ENCODE assay signal across 8 mouse cellular contexts in the genomic region with DNA sequence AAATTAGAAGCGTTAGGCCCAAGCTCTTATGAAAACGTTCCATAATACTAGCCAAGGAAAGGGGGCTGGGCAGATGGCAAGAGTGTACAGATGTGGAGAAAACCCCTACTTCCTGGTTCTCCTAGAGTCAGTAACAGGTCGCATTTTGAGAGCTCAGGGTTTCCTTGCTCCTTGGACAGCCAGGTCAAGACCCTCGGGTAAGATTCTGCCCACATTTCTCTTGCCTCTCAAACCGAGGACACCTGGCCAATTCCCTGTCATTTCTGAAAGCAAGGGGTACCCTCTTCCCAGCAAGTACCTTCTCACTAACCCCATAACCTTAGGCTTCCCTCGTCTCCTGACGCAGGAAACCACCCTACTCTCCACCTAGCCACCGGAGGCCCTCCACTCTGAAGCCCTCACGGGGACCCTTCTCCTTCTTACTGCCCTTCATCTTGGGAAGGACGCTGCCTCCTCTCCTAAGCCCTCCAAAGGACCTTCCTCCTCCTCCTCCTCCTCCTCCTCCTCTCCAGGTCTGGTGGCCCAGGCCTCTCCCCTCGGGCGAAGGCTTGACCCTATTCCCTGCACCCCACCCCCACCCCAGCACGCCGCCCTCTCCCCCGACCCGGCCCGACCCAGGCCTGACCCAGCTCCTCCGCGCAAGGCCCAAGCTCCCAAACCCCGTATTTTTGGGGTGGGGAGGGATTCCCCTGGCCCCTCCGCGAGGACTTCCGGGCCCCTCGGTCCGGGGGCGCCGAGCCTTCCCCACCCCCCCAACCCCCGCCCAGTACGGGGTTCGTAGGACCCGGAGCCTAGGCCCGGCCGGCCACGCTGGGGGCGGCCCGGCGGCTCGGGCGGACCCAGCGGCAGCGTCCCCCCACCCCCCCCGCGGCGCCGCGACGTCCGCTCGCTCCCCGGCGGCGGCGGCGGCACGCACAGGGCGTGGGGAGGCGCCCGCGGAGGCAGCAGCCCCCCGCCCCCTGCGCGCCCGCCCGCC. TPM values are rescaled to one million over a fixed set of nuclear protein-coding genes. Genes with fewer than 3 reads are reported as not detected.
DNase-seq lines count a peak whose midpoint lies in the region; ATAC-seq and TF ChIP-seq lines count a peak whose summit lies in the region.

No protein-coding gene starts in this region.

- no peaks in the 10 kb centered on the region for H3K27me3 ChIP-seq in heart, postnatal 0 days (ENCODE audit: control insufficient read depth, insufficient read depth, low read length)
- H3K27me3 ChIP-seq in limb, embryonic 10.5 days (ENCODE audit: low read depth, poor library complexity, severe bottlenecking): no peaks in the 10 kb centered on the region
- H3K27me3 ChIP-seq in midbrain, embryonic 11.5 days (ENCODE audit: control insufficient read depth, insufficient read depth, low read length): no peaks in the 10 kb centered on the region
- H3K27me3 ChIP-seq in stomach, embryonic 14.5 days (ENCODE audit: control insufficient read depth, insufficient read depth, low read length): no peaks in the 10 kb centered on the region

- WGBS in heart, postnatal 0 days: 2% methylated on average over 28 of the region's 64 CpGs
- WGBS in limb, embryonic 10.5 days: 5% methylated on average over 53 of the region's 64 CpGs
- 4% methylated on average over 35 of the region's 64 CpGs for WGBS in midbrain, embryonic 11.5 days
- 2% methylated on average over 31 of the region's 64 CpGs for WGBS in stomach, embryonic 14.5 days

- peak overlapping the region; percentile 97 for H3K9ac ChIP-seq in heart, postnatal 0 days (replicated peaks; ENCODE audit: low read depth, low read length)
- H3K9ac ChIP-seq in midbrain, embryonic 11.5 days (ENCODE audit: low read length): peak overlapping the region; percentile 89
- H3K9ac ChIP-seq in stomach, embryonic 14.5 days (replicated peaks; ENCODE audit: low read depth, low read length): peak overlapping the region; percentile 91

- peak overlapping the region; percentile 89 for H3K4me3 ChIP-seq in heart, postnatal 0 days (ENCODE audit: low read depth, low read length)
- H3K4me3 ChIP-seq in limb, embryonic 10.5 days: peak overlapping the region; percentile 91
- peak overlapping the region; percentile 91 for H3K4me3 ChIP-seq in midbrain, embryonic 11.5 days (ENCODE audit: low read depth, low read length)
- H3K4me3 ChIP-seq in stomach, embryonic 14.5 days (ENCODE audit: low read depth, low read length): peak overlapping the region; percentile 60

- peak overlapping the region; percentile 63 for H3K4me2 ChIP-seq in heart, postnatal 0 days (ENCODE audit: low read depth, low read length)
- peak overlapping the region; percentile 83 for H3K4me2 ChIP-seq in midbrain, embryonic 11.5 days
- H3K4me2 ChIP-seq in stomach, embryonic 14.5 days (replicated peaks; ENCODE audit: low read depth, low read length): peak overlapping the region; percentile 90

- H3K27ac ChIP-seq in heart, postnatal 0 days (ENCODE audit: low read depth): peak overlapping the region; percentile 98
- H3K27ac ChIP-seq in limb, embryonic 10.5 days: peak overlapping the region; percentile 99
- H3K27ac ChIP-seq in midbrain, embryonic 11.5 days (ENCODE audit: low read depth, low read length): peak overlapping the region; percentile 90
- H3K27ac ChIP-seq in stomach, embryonic 14.5 days (ENCODE audit: low read length): peak overlapping the region; percentile 94

- ATAC-seq in erythroblast, adult 5-6 weeks (replicated peaks; ENCODE audit: low FRiP score, poor library complexity, severe bottlenecking): peak; percentile 26; the same call in 1 of the 2 replicates
- peak; percentile 91 for ATAC-seq in heart, postnatal 0 days (ENCODE audit: insufficient read depth, low read depth)
- ATAC-seq in midbrain, embryonic 11.5 days (ENCODE audit: low FRiP score): peak; percentile 82
- ATAC-seq in stomach, embryonic 14.5 days (ENCODE audit: insufficient number of reproducible peaks, insufficient read depth, low FRiP score, low read depth): peak; percentile 75; the same call in 1 of the 2 replicates

- peaks cover 10% of the 10 kb centered on the region for H3K4me1 ChIP-seq in heart, postnatal 0 days (ENCODE audit: control insufficient read depth, insufficient read depth)
- peaks cover 25% of the 10 kb centered on the region for H3K4me1 ChIP-seq in limb, embryonic 10.5 days
- peaks cover 19% of the 10 kb centered on the region for H3K4me1 ChIP-seq in midbrain, embryonic 11.5 days (ENCODE audit: control insufficient read depth, insufficient read depth, low read length)
- H3K4me1 ChIP-seq in stomach, embryonic 14.5 days (ENCODE audit: control insufficient read depth, insufficient read depth, low read length): peaks cover 8% of the 10 kb centered on the region; the same call in 1 of the 2 replicates

- TF ChIP-seq CTCF in heart, postnatal 0 days (IDR thresholded peaks at IDR 0.05; ENCODE audit: low read depth): no peak

- no peaks in the 10 kb centered on the region for H3K9me3 ChIP-seq in heart, postnatal 0 days (replicated peaks; ENCODE audit: control insufficient read depth, low read length)
- no peaks in the 10 kb centered on the region for H3K9me3 ChIP-seq in limb, embryonic 10.5 days (replicated peaks)
- H3K9me3 ChIP-seq in midbrain, embryonic 11.5 days (ENCODE audit: control insufficient read depth, low read length): no peaks in the 10 kb centered on the region
- H3K9me3 ChIP-seq in stomach, embryonic 14.5 days (ENCODE audit: control insufficient read depth, low read depth, low read length): no peaks in the 10 kb centered on the region

- H3K36me3 ChIP-seq in heart, postnatal 0 days (replicated peaks; ENCODE audit: control insufficient read depth, insufficient read depth, low read length): no peaks in the 10 kb centered on the region
- H3K36me3 ChIP-seq in limb, embryonic 10.5 days: peaks cover 10% of the 10 kb centered on the region; the same call in 1 of the 2 replicates
- no peaks in the 10 kb centered on the region for H3K36me3 ChIP-seq in midbrain, embryonic 11.5 days (ENCODE audit: control insufficient read depth, insufficient read depth, low read length)
- no peaks in the 10 kb centered on the region for H3K36me3 ChIP-seq in stomach, embryonic 14.5 days (ENCODE audit: control insufficient read depth, insufficient read depth, low read length)

- TF ChIP-seq EP300 in heart, postnatal 0 days (IDR thresholded peaks at IDR 0.05; ENCODE audit: low read depth): no peak

- DNase-seq in adrenal gland, adult (ENCODE audit: inconsistent age in 2 of 2, low spot score in 1 of 2): peak; percentile 68 to 85
- DNase-seq in adrenal gland, adult 8-10 months: no peak
- DNase-seq in adrenal gland, postnatal 10 days: peak; percentile 78
- peak; percentile 51 for DNase-seq in heart, postnatal 0 days (ENCODE audit: low spot score)
- peak; percentile 77 for DNase-seq in limb, embryonic 10.5 days (ENCODE audit: low spot score)
- peak; percentile 94 for DNase-seq in midbrain, embryonic 11.5 days (ENCODE audit: low spot score, missing footprints)

RNA-seq across cellular contexts. Expression of a gene that starts 0.7 kb away (rescaled TPM):
- 10 to 100 TPM; 16.3 to 24.8 (median 19.3) TPM for total RNA-seq in adrenal gland, adult 8-10 months (2022)
- 10 to 100 TPM; 16.5 to 18.7 TPM for total RNA-seq in adrenal gland, postnatal 10 days (2021)
- total RNA-seq in erythroblast, adult 5-6 weeks (2015; ENCODE audit: low replicate concordance): 7.5 and 12.5 TPM in 2 replicates
- total RNA-seq in erythroblast, adult 5-6 weeks (2017; ENCODE audit: low replicate concordance): 10.3 and 12.5 TPM in 2 replicates
- 7.6 and 12.4 TPM in 2 replicates for total RNA-seq in heart, postnatal 0 days (2014; rRNA removed; ENCODE audit: low replicate concordance)
- polyA plus RNA-seq in heart, postnatal 0 days (2015; fragmentation: Nextera tagmentation; extraction: Ambion mirVana): 16.4 and 17.0 TPM in 2 replicates
- 48.2 and 49.0 TPM in 2 replicates for polyA plus RNA-seq in limb, embryonic 10.5 days (2016; fragmentation: Nextera tagmentation; extraction: Ambion mirVana)
- polyA plus RNA-seq in midbrain, embryonic 11.5 days (2014; fragmentation: Nextera tagmentation; extraction: Ambion mirVana): 37.0 and 39.6 TPM in 2 replicates
- polyA plus RNA-seq in stomach, embryonic 14.5 days (2014; fragmentation: Nextera tagmentation; extraction: Ambion mirVana): 34.2 and 37.4 TPM in 2 replicates

RNA-seq across cellular contexts. Expression of a gene that starts 13.5 kb away (rescaled TPM):
- 10 to 100 TPM; 25.6 to 33.0 (median 29.5) TPM for total RNA-seq in adrenal gland, adult 8-10 months (2022)
- total RNA-seq in adrenal gland, postnatal 10 days (2021): 10 to 100 TPM; 21.8 to 24.7 TPM
- 10.2 and 13.0 TPM in 2 replicates for total RNA-seq in erythroblast, adult 5-6 weeks (2015; ENCODE audit: low replicate concordance)
- 8.9 and 18.8 TPM in 2 replicates for total RNA-seq in erythroblast, adult 5-6 weeks (2017; ENCODE audit: low replicate concordance)
- 7.5 and 8.4 TPM in 2 replicates for total RNA-seq in heart, postnatal 0 days (2014; rRNA removed; ENCODE audit: low replicate concordance)
- 30.5 and 34.2 TPM in 2 replicates for polyA plus RNA-seq in heart, postnatal 0 days (2015; fragmentation: Nextera tagmentation; extraction: Ambion mirVana)
- polyA plus RNA-seq in limb, embryonic 10.5 days (2016; fragmentation: Nextera tagmentation; extraction: Ambion mirVana): 60.9 and 62.9 TPM in 2 replicates
- polyA plus RNA-seq in midbrain, embryonic 11.5 days (2014; fragmentation: Nextera tagmentation; extraction: Ambion mirVana): 67.2 and 70.5 TPM in 2 replicates
- polyA plus RNA-seq in stomach, embryonic 14.5 days (2014; fragmentation: Nextera tagmentation; extraction: Ambion mirVana): 34.8 and 36.2 TPM in 2 replicates

RNA-seq across cellular contexts. Expression of a gene that starts 42.5 kb away (rescaled TPM):
- 1 to 10 TPM; 2.6 to 5.1 (median 3.9) TPM for total RNA-seq in adrenal gland, adult 8-10 months (2022)
- total RNA-seq in adrenal gland, postnatal 10 days (2021): 1 to 10 TPM; 1.2 to 3.7 TPM
- total RNA-seq in erythroblast, adult 5-6 weeks (2015; ENCODE audit: low replicate concordance): not detected in 2 replicates
- total RNA-seq in erythroblast, adult 5-6 weeks (2017; ENCODE audit: low replicate concordance): not detected in 2 replicates
- 1.2 TPM in 1 of 2 replicates, not detected in the other for total RNA-seq in heart, postnatal 0 days (2014; rRNA removed; ENCODE audit: low replicate concordance)
- 2.9 and 3.9 TPM in 2 replicates for polyA plus RNA-seq in heart, postnatal 0 days (2015; fragmentation: Nextera tagmentation; extraction: Ambion mirVana)
- polyA plus RNA-seq in limb, embryonic 10.5 days (2016; fragmentation: Nextera tagmentation; extraction: Ambion mirVana): 0.68 and 1.4 TPM in 2 replicates
- polyA plus RNA-seq in midbrain, embryonic 11.5 days (2014; fragmentation: Nextera tagmentation; extraction: Ambion mirVana): 0.42 and 0.59 TPM in 2 replicates
- polyA plus RNA-seq in stomach, embryonic 14.5 days (2014; fragmentation: Nextera tagmentation; extraction: Ambion mirVana): 2.2 and 2.6 TPM in 2 replicates

RNA-seq across cellular contexts. Expression of a gene that starts 48.6 kb away (rescaled TPM):
- total RNA-seq in adrenal gland, adult 8-10 months (2022): 10 to 100 TPM; 48.1 to 62.4 (median 55.0) TPM
- total RNA-seq in adrenal gland, postnatal 10 days (2021): 10 to 100 TPM; 48.9 to 54.4 TPM
- total RNA-seq in erythroblast, adult 5-6 weeks (2015; ENCODE audit: low replicate concordance): 14.0 and 16.1 TPM in 2 replicates
- 15.0 and 43.1 TPM in 2 replicates for total RNA-seq in erythroblast, adult 5-6 weeks (2017; ENCODE audit: low replicate concordance)
- total RNA-seq in heart, postnatal 0 days (2014; rRNA removed; ENCODE audit: low replicate concordance): 28.7 and 43.3 TPM in 2 replicates
- polyA plus RNA-seq in heart, postnatal 0 days (2015; fragmentation: Nextera tagmentation; extraction: Ambion mirVana): 48.1 and 52.4 TPM in 2 replicates
- polyA plus RNA-seq in limb, embryonic 10.5 days (2016; fragmentation: Nextera tagmentation; extraction: Ambion mirVana): 151 TPM in 2 replicates
- polyA plus RNA-seq in midbrain, embryonic 11.5 days (2014; fragmentation: Nextera tagmentation; extraction: Ambion mirVana): 164 and 170 TPM in 2 replicates
- 114 TPM in 2 replicates for polyA plus RNA-seq in stomach, embryonic 14.5 days (2014; fragmentation: Nextera tagmentation; extraction: Ambion mirVana)

Comparison
In these comparisons a context has a peak if more than half of its experiments do, and no peak if none do; other contexts are left out.
1. ATAC-seq: peak in every context shown above with its lines; median percentile 91 in heart, postnatal 0 days; 82 in midbrain, embryonic 11.5 days; 75 in stomach, embryonic 14.5 days; 26 in erythroblast, adult 5-6 weeks.